Mouse (Mus musculus): ENCODE measurements at regions not wholly inside any gene's neighbourhood (a gene's known extent, or its start where the extent isn't known, plus 50 kb on each side); places are given as distances from the start of the nearest gene placed in this dataset.

DNA sequence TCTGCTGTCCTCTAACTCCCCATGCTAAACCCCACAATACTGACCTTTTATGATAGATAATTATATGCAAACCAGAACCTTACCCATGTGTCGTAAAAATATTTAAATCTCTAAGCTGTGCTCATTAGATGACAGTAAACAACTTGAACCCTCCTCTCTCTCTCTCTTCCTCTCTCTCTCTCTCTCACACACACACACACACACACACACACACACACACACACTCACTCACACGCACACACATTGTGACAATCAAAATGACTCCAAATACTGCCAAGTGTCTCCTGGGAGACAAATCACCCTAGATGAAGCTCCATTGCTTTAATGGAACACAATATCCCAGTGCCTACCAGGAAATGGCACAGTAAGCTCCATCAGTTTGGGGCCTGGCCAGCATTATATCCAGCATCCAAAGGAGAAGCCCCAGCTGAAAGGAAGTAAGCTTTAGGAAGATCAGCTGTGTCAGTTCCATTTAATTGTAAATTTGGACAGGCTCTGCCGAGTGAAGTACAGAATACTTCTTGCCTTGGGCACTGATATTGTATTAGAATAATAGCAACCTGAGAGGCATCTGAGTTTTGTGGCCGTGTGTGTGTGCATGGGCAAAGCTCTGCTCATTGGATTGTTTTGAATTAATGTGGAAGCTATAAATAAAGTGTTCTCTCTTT, 220.7 kb downstream of the Fam84b start:
- DNase-seq (ENCODE audit: low read depth, low spot score), result peak; percentile 11

- no peak for DNase-seq (ENCODE audit: low read depth, low spot score)
These were observed 222.7 kb downstream of the Fam84b start for GRCm38 (mm10) chr15:60630756-60631402.

GRCm38 (mm10) chr15:60618801-60619200, 234.8 kb downstream of the Fam84b start:
- no peak for DNase-seq (ENCODE audit: low read depth, low spot score)

- no peak for DNase-seq (ENCODE audit: low read depth, low spot score)
These were observed 236.2 kb downstream of the Fam84b start for GRCm38 (mm10) chr15:60617371-60617770.

- no peak for DNase-seq (ENCODE audit: low read depth, low spot score)
These were observed 251.7 kb downstream of the Fam84b start for GRCm38 (mm10) chr15:60601885-60602284.

GRCm38 (mm10) chr15:60577084-60577483, 276.5 kb downstream of the Fam84b start:
- DNase-seq (ENCODE audit: low read depth, low spot score), result no peak

DNA sequence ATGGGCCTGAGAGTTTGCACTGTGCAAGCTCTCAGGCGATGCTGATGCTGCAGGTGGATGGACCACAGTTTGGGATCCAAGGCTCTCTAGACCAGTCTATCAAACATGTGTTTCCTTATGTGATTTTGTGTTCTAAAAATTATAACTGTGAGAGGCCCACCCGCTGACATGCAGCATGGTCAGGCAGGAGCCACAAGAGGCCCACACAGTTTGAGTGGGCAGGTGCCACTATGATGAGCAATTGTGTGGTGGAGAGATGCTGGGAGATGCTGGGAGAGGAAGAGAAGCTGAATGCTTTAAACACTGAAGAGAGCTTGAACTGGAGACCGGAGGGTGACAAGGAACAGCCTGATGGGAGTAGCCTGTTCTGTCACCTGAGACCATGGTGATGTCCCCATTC, 287.3 kb downstream of the Fam84b start:
- no peak for DNase-seq (ENCODE audit: low read depth, low spot score)

DNA sequence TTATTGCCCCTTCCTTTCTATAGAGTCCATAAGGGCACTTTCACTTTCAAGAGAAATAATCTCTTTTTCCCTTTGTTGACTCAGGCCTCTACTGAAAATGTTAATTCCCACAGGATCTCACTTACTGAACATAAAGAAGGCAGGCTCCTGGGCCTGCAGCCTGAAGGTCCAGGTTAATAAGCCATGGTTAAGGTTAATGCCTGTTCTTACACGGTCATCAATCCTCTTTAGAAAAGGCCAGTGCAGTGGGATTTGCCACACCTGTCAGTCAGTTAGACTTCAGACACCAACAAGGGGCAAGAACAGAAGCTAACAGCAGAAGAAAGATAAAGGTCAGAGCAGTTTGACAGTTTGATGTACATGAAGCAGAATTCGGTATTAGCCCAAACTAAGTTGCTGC, 288.6 kb downstream of the Fam84b start:
- no peak for DNase-seq (ENCODE audit: low read depth, low spot score)

GRCm38 (mm10) chr15:60560641-60561040, 292.9 kb downstream of the Fam84b start:
- DNase-seq (ENCODE audit: low read depth, low spot score), result no peak

DNA sequence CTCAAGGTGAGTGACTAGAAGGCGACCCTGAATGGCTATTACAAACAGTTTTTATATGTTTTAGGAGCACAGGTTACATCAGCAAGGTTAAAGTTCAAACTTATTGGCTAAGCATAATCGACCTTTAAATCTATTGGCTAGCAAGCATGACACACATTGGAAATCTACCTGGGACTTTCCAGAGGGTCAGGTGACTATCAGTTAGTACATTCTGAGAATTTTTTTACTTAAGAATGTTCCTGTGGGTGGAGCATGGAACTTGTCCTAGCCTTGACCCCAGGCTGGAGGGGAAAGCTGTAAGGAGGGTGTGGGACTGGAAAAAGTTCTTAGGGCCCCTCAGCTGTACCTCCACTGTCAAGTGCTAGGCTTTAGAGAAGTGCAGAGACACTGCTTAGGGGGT, 297.9 kb downstream of the Fam84b start:
- peak; percentile 55 for DNase-seq (ENCODE audit: low read depth, low spot score)

DNA sequence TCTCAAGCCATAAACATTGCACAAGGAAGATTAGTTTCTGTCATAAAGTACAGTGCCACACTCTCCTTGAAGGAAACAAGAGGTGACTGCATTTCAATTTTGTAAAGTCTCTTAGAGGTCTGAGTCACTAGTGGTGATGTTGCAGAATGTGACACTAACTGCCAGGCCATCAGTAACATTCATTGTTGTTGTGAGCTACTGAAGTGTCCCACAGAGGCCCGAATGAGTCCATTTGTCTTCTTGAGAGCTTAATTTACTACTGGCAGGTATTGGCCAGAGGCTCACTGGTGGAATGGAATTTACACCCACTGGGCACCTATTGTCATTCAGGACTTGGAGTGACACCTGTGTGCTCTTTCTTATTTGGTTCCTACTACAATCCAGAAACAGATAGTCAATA, 299.0 kb downstream of the Fam84b start:
- peak; percentile 65 for DNase-seq (ENCODE audit: low read depth, low spot score)

DNA sequence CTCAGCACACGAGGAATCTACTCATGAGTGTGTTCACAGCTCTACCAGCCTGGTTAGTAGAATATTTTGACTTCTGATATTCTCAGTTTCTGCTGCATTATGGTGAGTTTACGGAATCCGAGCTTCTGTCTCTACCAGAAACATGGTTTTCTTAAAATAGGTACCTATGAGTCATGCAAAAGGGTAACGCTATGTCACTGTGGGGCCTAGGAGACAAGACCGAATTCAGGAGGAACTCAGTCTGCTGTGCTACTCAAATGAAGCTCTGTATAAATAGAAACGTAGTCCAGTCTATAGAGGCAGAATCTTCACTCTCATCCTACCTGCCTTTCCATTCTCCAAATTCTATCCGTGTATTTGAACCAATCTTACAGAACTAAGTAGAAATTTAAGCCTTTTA, 305.5 kb downstream of the Fam84b start:
- no peak for DNase-seq (ENCODE audit: low read depth, low spot score)

- DNase-seq (ENCODE audit: low read depth, low spot score), result no peak
These were observed 316.4 kb downstream of the Fam84b start for GRCm38 (mm10) chr15:60537191-60537590.

GRCm38 (mm10) chr15:60534701-60535100, 318.9 kb downstream of the Fam84b start:
- DNase-seq (ENCODE audit: low read depth, low spot score), result no peak

DNA sequence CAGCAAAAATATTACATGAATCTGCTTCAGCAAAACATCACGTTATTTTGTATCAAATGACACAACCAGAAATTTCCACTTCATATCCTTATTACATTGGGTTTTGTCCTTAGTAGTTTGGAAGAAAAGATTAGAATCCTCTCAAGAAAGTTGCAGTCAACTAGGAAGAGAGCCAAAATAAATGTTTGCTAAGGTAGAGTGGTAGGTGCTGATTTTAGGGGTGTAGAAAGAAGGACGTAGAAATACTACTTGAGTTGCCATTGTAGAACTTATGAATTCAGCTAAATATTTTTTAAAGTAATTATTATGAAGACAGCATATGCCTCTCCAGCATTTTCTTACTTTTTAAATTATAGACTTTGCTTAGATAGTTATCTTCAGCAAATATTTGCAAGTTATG, 336.8 kb downstream of the Fam84b start:
- no peak for DNase-seq (ENCODE audit: low read depth, low spot score)

- DNase-seq (ENCODE audit: low read depth, low spot score), result no peak
These were observed 376.7 kb downstream of the Fam84b start for GRCm38 (mm10) chr15:60476755-60477310.

DNA sequence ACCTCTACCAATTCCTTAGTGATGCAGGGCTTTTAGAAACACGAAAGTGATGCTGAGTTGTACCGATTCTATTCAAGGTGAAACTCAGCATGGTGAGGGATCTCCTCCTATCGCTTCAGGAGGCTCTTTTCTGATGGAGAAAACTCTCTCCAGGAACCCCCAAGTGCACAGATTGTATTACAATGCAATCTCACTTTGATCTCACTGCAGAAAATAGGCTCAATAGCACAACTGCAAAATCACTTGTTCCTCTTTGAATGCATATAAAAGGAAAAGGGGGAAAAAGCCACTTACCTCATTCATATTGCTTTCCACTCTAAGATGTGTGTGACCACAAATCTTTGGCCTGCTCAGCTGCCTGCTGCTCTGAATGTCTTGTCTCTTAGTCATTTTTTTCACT, 378.5 kb downstream of the Fam84b start:
- DNase-seq (ENCODE audit: low read depth, low spot score), result peak; percentile 61

DNA sequence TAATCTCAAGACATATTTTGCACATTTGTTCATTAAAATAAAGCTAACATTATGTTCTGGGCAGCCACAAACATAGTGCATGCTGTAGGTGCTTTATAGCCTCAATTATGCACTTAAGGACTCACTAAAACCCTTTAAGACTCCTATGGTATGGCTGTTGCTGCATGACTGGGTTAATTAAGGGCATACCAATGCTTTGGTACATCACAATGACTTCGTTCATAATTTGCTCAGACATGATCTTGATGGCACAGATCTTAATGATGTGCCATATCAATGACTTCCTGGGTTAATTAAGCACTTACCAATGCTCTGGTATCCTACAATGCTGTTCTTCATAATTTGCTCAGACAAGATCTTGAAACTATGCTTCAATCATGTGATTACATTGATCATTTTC, 415.5 kb upstream of the 4933412E24Rik start:
- no peak for DNase-seq (ENCODE audit: low read depth, low spot score)

DNA sequence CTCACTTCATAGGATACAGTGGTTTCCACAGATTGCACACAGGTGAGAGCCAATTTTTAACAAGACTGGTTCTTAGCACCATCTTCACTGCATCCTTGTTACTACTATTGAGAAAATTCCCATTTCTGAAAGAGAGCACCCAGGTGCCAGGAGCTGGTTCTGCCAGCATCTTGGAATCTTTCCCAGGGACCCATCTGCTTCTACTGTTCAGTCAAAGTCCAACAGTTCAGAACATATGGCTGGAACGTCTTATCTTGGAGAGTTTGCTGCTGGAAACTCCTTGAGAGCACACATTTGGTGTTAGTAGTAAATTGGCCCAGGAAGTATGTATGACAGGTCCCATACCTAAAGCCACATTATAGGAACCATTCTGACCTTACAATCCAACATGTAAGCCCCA, 402.7 kb upstream of the 4933412E24Rik start:
- DNase-seq (ENCODE audit: low read depth, low spot score), result no peak

- DNase-seq (ENCODE audit: low read depth, low spot score), result no peak
These were observed 375.9 kb upstream of the 4933412E24Rik start for GRCm38 (mm10) chr15:60392267-60392666.

DNA sequence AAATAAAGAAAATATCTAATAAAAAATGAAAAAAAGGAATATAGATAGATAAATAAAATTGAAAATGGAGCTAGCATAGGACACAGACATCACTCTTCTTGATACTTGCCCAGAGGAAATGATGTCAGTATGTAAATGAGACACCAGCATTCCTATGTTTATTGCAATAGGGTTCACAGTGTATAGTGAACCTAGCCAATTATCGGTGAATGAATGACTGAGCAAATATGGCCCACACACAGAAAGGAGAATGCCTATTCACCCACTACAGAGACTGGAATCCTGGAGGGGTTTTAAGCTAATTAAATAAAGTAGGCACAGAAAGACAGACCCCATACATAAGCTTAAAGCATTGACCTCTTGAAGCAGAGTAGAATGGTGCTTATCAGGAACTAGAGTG, 373.9 kb upstream of the 4933412E24Rik start:
- DNase-seq (ENCODE audit: low read depth, low spot score), result no peak

DNA sequence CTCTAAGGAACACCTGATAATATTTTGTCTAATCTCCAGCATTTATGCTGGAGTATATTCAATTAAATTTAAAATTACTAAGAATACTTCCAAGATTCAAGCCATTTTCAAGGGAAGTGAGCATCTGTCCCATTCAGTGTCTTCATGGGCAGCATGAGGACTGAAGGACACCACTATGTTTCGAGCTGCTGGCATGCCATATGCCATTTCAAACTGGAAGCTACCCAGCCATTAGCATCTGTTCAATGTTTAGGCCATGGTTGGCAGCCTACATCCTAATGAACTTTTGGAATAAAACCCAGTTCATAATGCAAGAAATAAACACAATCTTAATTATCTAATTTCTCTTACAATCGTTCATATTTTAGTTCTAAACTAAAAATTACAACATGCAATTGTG, 371.5 kb upstream of the 4933412E24Rik start:
- no peak for DNase-seq (ENCODE audit: low read depth, low spot score)

Data from ZHBTc4 (cell line).